8 mouse cellular contexts compared by ENCODE assay signal in the genomic region with DNA sequence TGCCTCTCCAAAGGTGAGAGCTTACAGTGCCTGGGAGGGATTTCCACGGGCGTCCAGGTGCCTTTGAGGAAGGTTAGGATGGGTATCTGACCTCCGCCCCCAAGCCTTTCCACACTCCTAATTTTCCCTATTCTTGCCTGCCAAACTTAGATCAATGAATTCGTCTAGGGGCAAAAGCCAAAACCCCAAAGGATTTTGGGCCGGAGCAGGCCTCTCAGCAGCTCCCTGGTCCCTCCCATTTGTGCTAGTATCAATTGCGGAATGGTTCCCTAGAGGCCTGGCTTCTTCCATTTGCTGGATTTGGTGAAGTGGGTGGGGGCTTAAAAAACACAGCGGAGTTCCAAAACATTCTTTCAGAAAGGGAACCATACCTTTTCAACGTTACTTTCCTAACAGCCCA.
A peak's percentile ranks its signal among the peaks of the same experiment; 100 is the strongest.
DNase-seq lines count a peak whose midpoint lies in the region; ATAC-seq and TF ChIP-seq lines count a peak whose summit lies in the region.

No protein-coding gene starts in this region.

- no peak for ATAC-seq in limb, embryonic 12.5 days (ENCODE audit: insufficient number of reproducible peaks, insufficient read depth, low FRiP score, low TSS enrichment, low read depth)

- no peak for TF ChIP-seq POLR2A in testis, adult 2 months (IDR thresholded peaks at IDR 0.05; ENCODE audit: control insufficient read depth, low read depth, low read length)
- TF ChIP-seq POLR2A in small intestine, adult 2 months (IDR thresholded peaks at IDR 0.05; ENCODE audit: low read depth, low read length), result no peak

- H3K4me1 ChIP-seq in testis, adult 2 months (ENCODE audit: control insufficient read depth, insufficient read depth, low read length), result peaks cover 10% of the 10 kb centered on the region
- H3K4me1 ChIP-seq in limb, embryonic 12.5 days (replicated peaks), result peaks cover 6% of the 10 kb centered on the region
- no peaks in the 10 kb centered on the region for H3K4me1 ChIP-seq in small intestine, adult 2 months (ENCODE audit: control insufficient read depth, insufficient read depth, insufficient read length, low read length)

- peak overlapping the region; percentile 83 for H3K4me2 ChIP-seq in limb, embryonic 12.5 days

- TF ChIP-seq CTCF in gastrocnemius, adult 2 months (IDR thresholded peaks at IDR 0.05), result no peak
- TF ChIP-seq CTCF in testis, adult 2 months (IDR thresholded peaks at IDR 0.05; ENCODE audit: control insufficient read depth, insufficient read depth, insufficient replicate concordance, low read depth, low read length), result no peak
- TF ChIP-seq CTCF in small intestine, adult 2 months (IDR thresholded peaks at IDR 0.05; ENCODE audit: extremely low read depth, insufficient read length, insufficient replicate concordance, low read depth, low read length), result no peak

- H3K9me3 ChIP-seq in limb, embryonic 12.5 days, result no peaks in the 10 kb centered on the region

- peak overlapping the region; percentile 70 for H3K27ac ChIP-seq in gastrocnemius, adult 2 months
- no peak overlapping the region for H3K27ac ChIP-seq in testis, adult 2 months (ENCODE audit: control insufficient read depth, insufficient read depth, low read depth, low read length)
- no peak overlapping the region for H3K27ac ChIP-seq in limb, embryonic 12.5 days
- H3K27ac ChIP-seq in small intestine, adult 2 months (ENCODE audit: insufficient read depth, low read depth, low read length), result no peak overlapping the region

- WGBS in limb, embryonic 12.5 days, result 7% methylated on average over 8 of the region's 8 CpGs
- 20% methylated on average over 8 of the region's 8 CpGs for WGBS in small intestine, adult 2 months

- H3K36me3 ChIP-seq in testis, adult 2 months (ENCODE audit: control insufficient read depth, insufficient read depth, low read length), result no peaks in the 10 kb centered on the region
- no peaks in the 10 kb centered on the region for H3K36me3 ChIP-seq in limb, embryonic 12.5 days
- no peaks in the 10 kb centered on the region for H3K36me3 ChIP-seq in small intestine, adult 2 months (ENCODE audit: control insufficient read depth, insufficient read depth, low read length)

- intact Hi-C loops in gastrocnemius, adult 2 months (cut with DNase I), result no loop called here

- DNase-seq in gastrocnemius, adult 2 months, result no peak
- DNase-seq in gastrocnemius, adult 8-10 months (ENCODE audit: low spot score in 2 of 2), result no peak
- DNase-seq in testis, postnatal 14 days (ENCODE audit: low spot score), result no peak
- no peak for DNase-seq in gastrocnemius, postnatal 4 days (ENCODE audit: low spot score in 2 of 2)
- no peak for DNase-seq in adrenal gland, adult (ENCODE audit: inconsistent age in 2 of 2, low spot score in 1 of 2)

- peak overlapping the region; percentile 82 for H3K4me3 ChIP-seq in gastrocnemius, adult 2 months
- peak overlapping the region; percentile 59 for H3K4me3 ChIP-seq in testis, adult 2 months (ENCODE audit: control insufficient read depth, low read depth, low read length)
- H3K4me3 ChIP-seq in limb, embryonic 12.5 days (replicated peaks), result peak overlapping the region; percentile 64
- peak overlapping the region; percentile 65 for H3K4me3 ChIP-seq in small intestine, adult 2 months (ENCODE audit: low read depth, low read length)

- H3K9ac ChIP-seq in limb, embryonic 12.5 days (replicated peaks), result peak overlapping the region; percentile 64

- H3K27me3 ChIP-seq in testis, adult 2 months (ENCODE audit: control insufficient read depth, insufficient read depth, low read length), result no peaks in the 10 kb centered on the region
- H3K27me3 ChIP-seq in limb, embryonic 12.5 days, result peaks cover 21% of the 10 kb centered on the region
- H3K27me3 ChIP-seq in small intestine, adult 2 months (ENCODE audit: control insufficient read depth, insufficient read depth, low read length), result peaks cover 7% of the 10 kb centered on the region
